Mouse (Mus musculus) brain, embryonic 14.5 days (tissue): ENCODE measurements at regions not wholly inside any gene's neighbourhood (a gene's known extent, or its start where the extent isn't known, plus 50 kb on each side); places are given as distances from the start of the nearest gene placed in this dataset.

Experiments
- CTCF ChIP-seq: fragments of 200-500 bp; IDR thresholded peaks from 2 replicates; pipeline ENCODE4 v1.5.1; 2012; ENCODE audit warnings: inconsistent platforms, mild to moderate bottlenecking, moderate library complexity, borderline replicate concordance; ENCODE audit not compliant: insufficient read depth, insufficient read length; ENCODE audit errors: extremely low read depth
- POLR2A ChIP-seq: fragments of 200-500 bp; IDR thresholded peaks from 2 replicates; pipeline ENCODE4 v1.6.1; 2012; ENCODE audit warnings: mild to moderate bottlenecking, inconsistent platforms, borderline replicate concordance; ENCODE audit not compliant: poor library complexity, insufficient read depth, insufficient read length, severe bottlenecking; ENCODE audit errors: extremely low read depth

DNA sequence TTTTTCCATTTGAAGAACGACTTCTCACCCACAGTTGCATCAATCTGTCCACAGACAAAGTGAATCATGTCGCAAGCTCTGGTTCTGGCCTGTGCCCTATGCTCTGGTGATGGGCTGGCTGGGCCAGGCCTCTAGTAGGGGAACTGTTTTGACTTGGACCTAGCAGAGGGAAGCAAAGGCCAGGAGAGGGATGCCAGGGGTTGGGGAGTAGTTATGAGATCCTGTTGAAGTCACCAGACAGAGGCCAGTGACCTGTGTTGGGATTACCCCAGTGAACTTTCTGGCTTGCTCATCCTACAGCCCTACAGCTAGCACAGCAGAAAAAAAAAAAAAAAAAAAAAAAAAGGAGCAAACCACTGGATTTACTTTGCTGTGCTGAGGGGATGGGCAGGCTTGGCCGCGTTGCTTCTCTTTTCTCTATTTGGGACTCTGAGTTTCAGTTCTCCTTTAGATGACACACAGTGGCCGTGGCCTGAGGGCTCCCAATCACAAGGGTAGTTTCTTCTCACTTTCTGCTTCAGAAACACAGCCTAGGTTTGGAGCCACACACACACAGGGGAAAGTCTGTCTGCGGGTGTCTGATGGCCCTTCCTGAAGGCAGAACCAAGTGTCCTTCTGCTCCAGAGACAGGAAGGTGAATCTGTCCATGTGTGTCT lies 228.2 kb downstream of the Uaca start:
- TF ChIP-seq CTCF (no peak), POLR2A (no peak)
